Mouse (Mus musculus): ENCODE results near the gene 4930544D05Rik. TPM values are rescaled to one million over a fixed set of nuclear protein-coding genes. Genes with fewer than 3 reads are reported as not detected.
A peak's percentile ranks its signal among the peaks of the same experiment; 100 is the strongest.

The 4930544D05Rik gene
- polyA plus RNA-seq, 1 experiment from 2014 or later: not detected

- POLR2A ChIA-PET: interaction anchor here (1.4 kb wide), 1 partner anchor 12 kb away, joined by 4 read pairs; no protein-coding TSS in a partner anchor
- no peak for ATAC-seq
- CTCF ChIA-PET: no interaction called here
- H3K27me3 ChIP-seq: no peaks in the 10 kb centered on the region
- in situ Hi-C loops (cut with MboI; ENCODE audit: low pct_unique_long_range_greater_than_20kb): no loop called here
- DNase-seq (ENCODE audit: low read depth, low spot score): no peak
- TF ChIP-seq CTCF (IDR thresholded peaks at IDR 0.05): no peak
Measured at GRCm38 (mm10) chr11:70638714-70639278, 23.1 kb downstream of the 4930544D05Rik start, which contains the start of gene Gp1ba. Gp1ba (plus strand) TSS chr11:70639122.

GRCm38 (mm10) chr11:70639976-70640375, 24.3 kb downstream of the 4930544D05Rik start:
- in situ Hi-C loops (cut with MboI; ENCODE audit: low pct_unique_long_range_greater_than_20kb): no loop called here
- TF ChIP-seq CTCF (IDR thresholded peaks at IDR 0.05): no peak
- POLR2A ChIA-PET: no interaction called here
- DNase-seq (ENCODE audit: low read depth, low spot score) (no peak), ATAC-seq (no peak)
- no peaks in the 10 kb centered on the region for H3K27me3 ChIP-seq
- CTCF ChIA-PET: no interaction called here

- no peak for ATAC-seq
- in situ Hi-C loops (cut with MboI; ENCODE audit: low pct_unique_long_range_greater_than_20kb): no loop called here
- ChIA-PET POLR2A (interaction anchor here (1.0 kb wide), 1 partner anchor 14 kb away, joined by 4 read pairs; no protein-coding TSS in a partner anchor), CTCF (no interaction called here)
- no peaks in the 10 kb centered on the region for H3K27me3 ChIP-seq
- DNase-seq (ENCODE audit: low read depth, low spot score): no peak
- no peak for TF ChIP-seq CTCF (IDR thresholded peaks at IDR 0.05)
Measured at GRCm38 (mm10) chr11:70641241-70641640, 25.6 kb downstream of the 4930544D05Rik start.

GRCm38 (mm10) chr11:70643051-70643450, 27.4 kb downstream of the 4930544D05Rik start:
- no peaks in the 10 kb centered on the region for H3K27me3 ChIP-seq
- CTCF ChIA-PET: no interaction called here
- no peak for DNase-seq (ENCODE audit: low read depth, low spot score)
- in situ Hi-C loops (cut with MboI; ENCODE audit: low pct_unique_long_range_greater_than_20kb): no loop called here
- ATAC-seq: no peak
- POLR2A ChIA-PET: no interaction called here
- no peak for TF ChIP-seq CTCF (IDR thresholded peaks at IDR 0.05)

GRCm38 (mm10) chr11:70644564-70645103, 29.0 kb downstream of the 4930544D05Rik start:
- ChIA-PET CTCF (interaction anchor here (1.1 kb wide), 1 partner anchor 20 kb away, joined by 3 read pairs; no protein-coding TSS in a partner anchor), POLR2A (interaction anchor here (1.2 kb wide), 1 partner anchor 14 kb away, joined by 3 read pairs; no protein-coding TSS in a partner anchor)
- TF ChIP-seq CTCF (IDR thresholded peaks at IDR 0.05): no peak
- in situ Hi-C loops (cut with MboI; ENCODE audit: low pct_unique_long_range_greater_than_20kb): no loop called here
- no peaks in the 10 kb centered on the region for H3K27me3 ChIP-seq
- no peak for DNase-seq (ENCODE audit: low read depth, low spot score)
- no peak for ATAC-seq

- in situ Hi-C loops (cut with MboI; ENCODE audit: low pct_unique_long_range_greater_than_20kb): no loop called here
- ChIA-PET POLR2A (interaction anchor here (1.2 to 3.2 kb wide), 2 partner anchors 15 to 42 kb away, joined by 3 to 7 read pairs; partner anchors contain the start of gene Camta2), CTCF (interaction anchor here (1.1 kb wide), 1 partner anchor 21 kb away, joined by 3 read pairs; no protein-coding TSS in a partner anchor)
- H3K27me3 ChIP-seq: no peaks in the 10 kb centered on the region
- DNase-seq (ENCODE audit: low read depth, low spot score): no peak
- no peak for TF ChIP-seq CTCF (IDR thresholded peaks at IDR 0.05)
- no peak for ATAC-seq
Measured at GRCm38 (mm10) chr11:70645461-70646258, 30.0 kb downstream of the 4930544D05Rik start.

GRCm38 (mm10) chr11:70646259-70646555, 30.6 kb downstream of the 4930544D05Rik start:
- in situ Hi-C loops (cut with MboI; ENCODE audit: low pct_unique_long_range_greater_than_20kb): no loop called here
- no peaks in the 10 kb centered on the region for H3K27me3 ChIP-seq
- ChIA-PET CTCF (no interaction called here), POLR2A (interaction anchor here (1.0 to 4.2 kb wide), 4 partner anchors 15 to 82 kb away, joined by 4 to 21 read pairs (median 6); partner anchors contain the start of genes Camta2 and Spag7)
- ATAC-seq (peak; percentile 2), DNase-seq (ENCODE audit: low read depth, low spot score) (no peak)
- TF ChIP-seq CTCF (IDR thresholded peaks at IDR 0.05): no peak

GRCm38 (mm10) chr11:70646691-70647650, 31.3 kb downstream of the 4930544D05Rik start, which contains the start of the genes Rnf167 and Slc25a11:
Rnf167 (plus strand) TSS chr11:70647235.
Slc25a11 (minus strand) TSS chr11:70647479.
- DNase-seq (ENCODE audit: low read depth, low spot score) (peak; percentile 98), ATAC-seq (peak; percentile 65)
- no peak for TF ChIP-seq CTCF (IDR thresholded peaks at IDR 0.05)
- in situ Hi-C loops (cut with MboI; ENCODE audit: low pct_unique_long_range_greater_than_20kb): no loop called here
- ChIA-PET CTCF (interaction anchor here (0.8 to 1.5 kb wide), 4 partner anchors 12 to 108 kb away, joined by 3 read pairs; no protein-coding TSS in a partner anchor), POLR2A (interaction anchor here (0.6 to 4.2 kb wide), 8 partner anchors 9 to 1793 kb away, joined by 3 to 21 read pairs (median 4); partner anchors contain the start of genes Camta2 and Spag7)
- no peaks in the 10 kb centered on the region for H3K27me3 ChIP-seq

GRCm38 (mm10) chr11:70647716-70648420, 32.2 kb downstream of the 4930544D05Rik start:
- ATAC-seq (no peak), DNase-seq (ENCODE audit: low read depth, low spot score) (no peak)
- ChIA-PET POLR2A (interaction anchor here (0.6 to 4.2 kb wide), 6 partner anchors 8 to 1794 kb away, joined by 3 to 21 read pairs (median 4); partner anchors contain the start of genes Camta2 and Spag7), CTCF (interaction anchor here (0.9 to 1.5 kb wide), 2 partner anchors 13 to 20 kb away, joined by 3 read pairs; no protein-coding TSS in a partner anchor)
- H3K27me3 ChIP-seq: no peaks in the 10 kb centered on the region
- no peak for TF ChIP-seq CTCF (IDR thresholded peaks at IDR 0.05)
- in situ Hi-C loops (cut with MboI; ENCODE audit: low pct_unique_long_range_greater_than_20kb): no loop called here
